Mouse (Mus musculus): ENCODE measurements at regions not wholly inside any gene's neighbourhood (a gene's known extent, or its start where the extent isn't known, plus 50 kb on each side); places are given as distances from the start of the nearest gene placed in this dataset.

- TF ChIP-seq CTCF (IDR thresholded peaks at IDR 0.05; ENCODE audit: low read depth): no peak
- DNase-seq (no peak), ATAC-seq (ENCODE audit: insufficient read depth) (no peak)
- Histone ChIP-seq H3K9me3 (ENCODE audit: low read depth, low read length) (no peaks in the 10 kb centered on the region), H3K27ac (ENCODE audit: low read depth) (no peak overlapping the region), H3K36me3 (ENCODE audit: insufficient read depth) (no peaks in the 10 kb centered on the region), H3K9ac (no peak overlapping the region), H3K27me3 (ENCODE audit: insufficient read depth, low read length) (no peaks in the 10 kb centered on the region), H3K4me2 (no peak overlapping the region), H3K4me1 (ENCODE audit: insufficient read depth) (no peaks in the 10 kb centered on the region), H3K4me3 (ENCODE audit: low read depth, low read length) (no peak overlapping the region)
- WGBS: 81% methylated on average over 4 of the region's 4 CpGs
These were observed 155.6 kb downstream of the Arrdc3 start for GRCm38 (mm10) chr13:81038736-81039135.

GRCm38 (mm10) chr13:81040494-81040893, 157.3 kb downstream of the Arrdc3 start:
- H3K27ac ChIP-seq (ENCODE audit: low read depth): no peak overlapping the region
- no peak overlapping the region for H3K4me3 ChIP-seq (ENCODE audit: low read depth, low read length)
- DNase-seq (peak; percentile 12), ATAC-seq (ENCODE audit: insufficient read depth) (no peak)
- H3K9ac ChIP-seq: no peak overlapping the region
- no peaks in the 10 kb centered on the region for H3K36me3 ChIP-seq (ENCODE audit: insufficient read depth)
- H3K4me2 ChIP-seq: no peak overlapping the region
- no peaks in the 10 kb centered on the region for H3K4me1 ChIP-seq (ENCODE audit: insufficient read depth)
- H3K27me3 ChIP-seq (ENCODE audit: insufficient read depth, low read length): no peaks in the 10 kb centered on the region
- no peak for TF ChIP-seq CTCF (IDR thresholded peaks at IDR 0.05; ENCODE audit: low read depth)
- no peaks in the 10 kb centered on the region for H3K9me3 ChIP-seq (ENCODE audit: low read depth, low read length)

GRCm38 (mm10) chr13:81041646-81042045, 158.5 kb downstream of the Arrdc3 start:
- H3K4me2 ChIP-seq: no peak overlapping the region
- H3K9ac ChIP-seq: no peak overlapping the region
- ATAC-seq (ENCODE audit: insufficient read depth) (no peak), DNase-seq (no peak)
- 76% methylated on average over 3 of the region's 3 CpGs for WGBS
- no peak overlapping the region for H3K4me3 ChIP-seq (ENCODE audit: low read depth, low read length)
- no peak for TF ChIP-seq CTCF (IDR thresholded peaks at IDR 0.05; ENCODE audit: low read depth)
- H3K36me3 ChIP-seq (ENCODE audit: insufficient read depth): no peaks in the 10 kb centered on the region
- no peaks in the 10 kb centered on the region for H3K27me3 ChIP-seq (ENCODE audit: insufficient read depth, low read length)
- H3K4me1 ChIP-seq (ENCODE audit: insufficient read depth): no peaks in the 10 kb centered on the region
- H3K9me3 ChIP-seq (ENCODE audit: low read depth, low read length): no peaks in the 10 kb centered on the region
- no peak overlapping the region for H3K27ac ChIP-seq (ENCODE audit: low read depth)
